Mouse (Mus musculus) liver, postnatal 0 days (tissue): ENCODE results near the gene Cmtm7.

Source experiments
- CTCF ChIP-seq: sonication (generic); IDR thresholded peaks from 2 replicates; pipeline ENCODE4 v1.5.1; 2016; ENCODE audit warnings: antibody characterized with exemption, low read depth
- EP300 ChIP-seq: IDR thresholded peaks from 2 replicates; pipeline ENCODE4 v1.6.1; 2016; ENCODE audit warnings: antibody characterized with exemption, low read depth, mild to moderate bottlenecking

DNA sequence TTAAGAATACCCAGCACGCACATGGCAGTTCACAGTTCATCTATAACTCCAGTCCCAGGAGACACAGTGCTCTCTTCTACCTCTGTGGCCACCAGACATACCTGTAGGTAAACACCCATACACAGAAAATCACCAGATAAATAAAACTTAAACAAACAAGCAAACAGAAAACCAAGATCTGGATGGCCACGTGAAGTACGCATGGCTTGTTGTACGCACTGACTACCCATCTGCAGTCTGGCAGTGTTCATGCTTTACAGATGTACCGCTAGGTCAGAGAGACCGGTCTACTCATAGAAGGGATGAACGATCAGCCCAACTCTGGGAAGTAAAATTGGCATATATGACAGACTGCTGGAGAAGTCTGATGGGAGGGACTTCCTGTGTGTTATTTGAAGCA lies 34.5 kb upstream of the Cmtm7 start:
- TF ChIP-seq CTCF (no peak), EP300 (no peak)
